Mouse (Mus musculus): ENCODE data around the gene Prpf18.
"Not testable (repeated sequence)": the region's sequence is repeated elsewhere in the genome, so short reads cannot be mapped to it uniquely, and the experiment has no call there.

Gene Prpf18

GRCm38 (mm10) chr2:4615014-4615546 lies 36.8 kb downstream of the Prpf18 start:
- peak; percentile 18 for DNase-seq (ENCODE audit: low read depth, low spot score)

- not testable (repeated sequence) for DNase-seq (ENCODE audit: low read depth, low spot score)
Observed at GRCm38 (mm10) chr2:4614276-4614929, 37.5 kb downstream of the Prpf18 start.

- DNase-seq (ENCODE audit: low read depth, low spot score): no peak
Observed at GRCm38 (mm10) chr2:4611704-4612103, 40.2 kb downstream of the Prpf18 start.

GRCm38 (mm10) chr2:4611295-4611694 lies 40.6 kb downstream of the Prpf18 start:
- DNase-seq (ENCODE audit: low read depth, low spot score): no peak

- no peak for DNase-seq (ENCODE audit: low read depth, low spot score)
Observed at GRCm38 (mm10) chr2:4609433-4609832, 42.5 kb downstream of the Prpf18 start.

DNA sequence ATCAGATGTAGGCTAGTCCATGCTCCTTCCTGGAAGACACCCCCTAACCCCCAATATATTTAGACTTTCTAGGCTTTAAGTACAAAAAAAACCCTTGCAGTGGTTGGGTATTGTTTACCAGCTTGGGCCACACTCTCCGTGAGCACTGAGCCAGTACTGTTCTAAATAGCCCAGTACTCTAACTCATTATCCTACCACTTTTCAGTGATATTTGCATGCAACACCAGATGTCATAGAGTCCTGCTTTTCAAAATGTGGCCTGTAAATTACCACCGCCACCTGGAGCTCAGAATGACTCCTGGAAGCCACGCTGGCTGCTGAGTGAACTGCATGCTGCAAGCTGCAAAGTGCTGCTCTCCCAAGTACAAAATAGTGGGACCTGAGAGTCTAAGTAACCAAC lies 43.7 kb downstream of the Prpf18 start:
- no peak for DNase-seq (ENCODE audit: low read depth, low spot score)

DNA sequence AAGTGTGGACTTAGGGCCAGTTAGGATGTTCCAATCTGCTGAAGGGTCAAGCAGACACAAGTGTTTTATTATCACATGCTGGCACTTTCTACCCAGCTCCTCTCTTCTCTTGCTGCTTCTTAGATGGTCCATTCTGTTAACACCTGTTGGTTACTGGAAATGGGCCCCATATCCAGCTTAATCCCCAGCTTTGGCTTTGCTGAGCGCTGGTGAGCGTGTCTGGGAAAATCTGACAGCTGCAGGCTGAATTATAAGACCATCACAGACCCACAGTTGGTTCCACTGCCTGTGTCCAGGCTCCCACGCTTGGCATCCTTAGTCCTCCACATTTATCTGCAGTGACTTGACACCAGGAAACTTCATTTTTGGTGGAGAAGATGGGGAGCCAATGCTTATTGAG lies 45.4 kb downstream of the Prpf18 start:
- DNase-seq (ENCODE audit: low read depth, low spot score): no peak

- DNase-seq (ENCODE audit: low read depth, low spot score): no peak
Observed at GRCm38 (mm10) chr2:4603361-4603945, 48.5 kb downstream of the Prpf18 start.

DNA sequence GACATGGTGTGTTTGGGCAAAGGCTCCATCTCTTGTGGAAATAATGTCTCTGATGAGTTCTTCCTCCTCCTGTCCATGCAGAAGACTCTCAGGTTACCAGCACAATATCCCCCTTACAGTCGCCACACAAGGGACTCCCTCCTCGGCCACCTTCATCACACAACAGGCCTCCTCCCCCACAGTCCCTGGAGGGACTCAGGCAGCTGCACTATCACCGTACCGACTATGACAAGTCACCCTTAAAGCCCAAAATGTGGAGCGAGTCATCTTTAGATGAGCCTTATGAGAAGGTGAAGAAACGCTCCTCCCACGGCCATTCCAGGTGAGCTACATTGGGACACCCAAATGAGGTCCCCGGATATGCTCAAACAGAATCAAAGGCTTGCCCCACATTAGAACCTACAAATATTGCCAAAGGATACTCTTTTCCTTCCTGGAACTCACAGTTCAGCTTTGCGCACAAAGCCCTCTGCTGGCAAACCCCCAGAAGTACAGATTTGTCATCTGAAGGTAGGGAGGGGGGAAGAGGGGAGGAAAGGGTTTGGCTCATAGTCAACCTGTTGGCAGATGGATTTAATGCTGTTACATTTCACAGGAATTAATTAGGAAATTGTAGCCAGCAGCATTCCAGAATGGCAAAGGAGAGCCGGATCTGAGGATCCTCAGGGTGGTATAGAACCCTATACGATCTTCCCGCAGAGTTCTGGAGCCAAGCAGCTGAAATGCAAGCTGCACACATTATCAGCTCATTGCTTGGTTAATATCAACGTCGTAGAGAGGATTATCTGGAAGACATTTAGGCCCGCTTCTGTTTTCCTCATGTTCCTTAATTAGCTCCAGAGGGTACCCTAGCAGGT lies 50.7 kb downstream of the Prpf18 start:
- peak; percentile 65 for DNase-seq (ENCODE audit: low read depth, low spot score)

DNA sequence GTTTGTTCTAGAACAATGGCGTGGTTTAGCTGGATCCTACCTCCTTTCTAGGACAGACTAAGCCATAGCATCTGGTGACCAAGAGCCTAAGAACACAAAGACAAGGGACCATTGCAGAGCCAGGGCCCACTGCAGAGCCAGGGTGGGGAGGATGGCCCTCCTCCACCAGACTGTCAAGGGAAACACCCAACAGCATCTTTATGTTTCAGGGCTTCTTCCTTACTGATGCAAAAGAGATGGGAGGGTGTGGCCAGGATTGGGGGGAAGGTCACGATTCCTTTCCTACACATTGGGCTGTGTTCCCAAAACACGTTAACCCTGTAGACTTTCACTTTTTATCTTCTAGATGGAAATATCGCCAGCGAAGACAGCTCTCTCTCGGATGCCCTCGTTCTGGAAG lies 54.9 kb downstream of the Prpf18 start:
- DNase-seq (ENCODE audit: low read depth, low spot score): no peak

- no peak for DNase-seq (ENCODE audit: low read depth, low spot score)
Observed at GRCm38 (mm10) chr2:4593878-4594387, 58.0 kb downstream of the Prpf18 start.

- DNase-seq (ENCODE audit: low read depth, low spot score): peak; percentile 80
Observed at GRCm38 (mm10) chr2:4593433-4593832, 58.5 kb downstream of the Prpf18 start.

GRCm38 (mm10) chr2:4592666-4593065 lies 59.2 kb downstream of the Prpf18 start:
- DNase-seq (ENCODE audit: low read depth, low spot score): no peak

DNA sequence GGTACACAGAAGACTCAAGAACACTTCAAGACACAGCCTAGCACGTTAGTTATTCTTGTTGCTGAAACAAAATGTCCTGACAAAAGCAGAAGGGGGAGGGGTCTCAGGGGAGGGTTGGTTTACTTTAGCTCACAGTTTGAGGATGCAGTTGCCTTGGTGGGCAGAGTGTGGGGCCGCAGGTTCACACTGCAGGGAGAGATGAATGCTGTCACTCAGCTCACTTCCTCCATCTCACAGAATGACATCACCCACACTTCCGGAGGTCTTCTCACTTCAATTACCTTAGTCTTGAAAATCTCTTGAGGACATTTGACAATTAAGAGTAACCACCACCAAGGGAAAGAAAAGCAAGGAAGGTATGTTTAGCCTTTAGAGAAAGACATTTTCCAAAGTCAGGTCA lies 60.3 kb downstream of the Prpf18 start:
- no peak for DNase-seq (ENCODE audit: low read depth, low spot score)

- no peak for DNase-seq (ENCODE audit: low read depth, low spot score)
Observed at GRCm38 (mm10) chr2:4587685-4588409, 64.1 kb downstream of the Prpf18 start.

DNA sequence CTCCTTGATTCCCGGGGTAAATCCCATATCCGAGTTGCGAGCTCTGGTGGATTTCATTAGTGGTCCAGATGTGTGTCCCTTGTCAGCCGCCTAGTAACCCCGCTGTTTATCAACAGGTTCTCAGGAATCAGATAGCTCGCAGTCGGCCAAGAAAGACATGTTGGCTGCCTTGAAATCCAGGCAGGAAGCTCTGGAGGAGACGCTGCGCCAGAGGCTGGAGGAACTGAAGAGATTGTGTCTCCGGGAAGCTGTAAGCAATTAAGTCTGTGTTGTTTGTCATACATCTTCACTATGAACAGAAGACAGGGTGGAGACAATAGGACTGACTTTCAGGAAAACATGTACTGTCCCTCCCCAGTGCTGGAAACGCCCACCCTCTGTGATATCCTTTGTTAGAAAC lies 65.7 kb downstream of the Prpf18 start:
- no peak for DNase-seq (ENCODE audit: low read depth, low spot score)

DNA sequence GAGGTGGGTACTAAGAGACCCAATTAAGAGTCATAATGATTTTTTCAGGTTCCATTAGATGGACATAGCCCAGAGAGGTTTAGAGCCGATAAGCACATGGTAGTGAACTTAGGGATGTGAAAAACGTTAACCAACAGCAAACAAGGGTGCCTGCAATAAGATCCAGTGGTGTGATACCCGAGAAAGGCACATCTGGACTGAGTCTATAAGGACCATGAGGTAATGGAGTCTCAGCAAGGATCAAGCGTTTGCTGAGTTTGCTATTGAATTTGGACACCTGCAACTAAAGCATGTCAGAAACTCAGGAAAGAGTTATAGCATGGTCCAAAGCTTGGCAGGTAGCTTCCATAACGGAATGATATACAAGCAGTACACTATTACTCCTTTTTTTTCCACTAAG lies 67.7 kb downstream of the Prpf18 start:
- no peak for DNase-seq (ENCODE audit: low read depth, low spot score)

GRCm38 (mm10) chr2:4582930-4583329 lies 69.0 kb downstream of the Prpf18 start:
- DNase-seq (ENCODE audit: low read depth, low spot score): no peak

GRCm38 (mm10) chr2:4580666-4581065 lies 71.2 kb downstream of the Prpf18 start:
- DNase-seq (ENCODE audit: low read depth, low spot score): no peak

GRCm38 (mm10) chr2:4579357-4580068 lies 72.4 kb downstream of the Prpf18 start:
- no peak for DNase-seq (ENCODE audit: low read depth, low spot score)

DNA sequence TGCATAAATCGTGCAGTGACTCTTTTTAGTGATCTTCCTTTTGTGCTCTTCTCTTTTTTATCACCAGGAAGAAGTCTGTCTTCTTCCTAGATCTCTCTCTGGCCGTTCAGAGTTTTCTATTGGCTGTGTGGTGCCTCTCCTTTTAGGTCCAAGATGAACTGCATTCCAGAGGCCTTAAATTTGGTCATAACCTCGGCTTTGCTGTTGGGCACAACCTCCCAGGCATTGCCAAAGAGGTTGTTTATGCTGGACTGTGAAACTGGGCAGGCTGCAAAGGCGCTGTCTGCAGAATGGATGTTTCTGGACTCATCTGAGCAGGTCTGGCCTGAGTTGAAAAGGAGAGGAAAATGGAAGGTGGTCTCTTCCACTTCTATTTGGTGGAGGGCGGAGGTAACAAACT lies 73.6 kb downstream of the Prpf18 start:
- no peak for DNase-seq (ENCODE audit: low read depth, low spot score)

Data from 3T3-L1 (cell line).